Mouse (Mus musculus) olfactory bulb, adult 2 months (tissue): ENCODE results near the gene Ldb1.

Source experiments
- CTCF ChIP-seq: fragments of 200-500 bp; IDR thresholded peaks from 2 replicates; pipeline ENCODE4 v1.5.1; 2012; ENCODE audit warnings: low read depth, mild to moderate bottlenecking, low read length, moderate library complexity; ENCODE audit not compliant: insufficient read depth
- POLR2A ChIP-seq: fragments of 200-500 bp; IDR thresholded peaks from 2 replicates; pipeline ENCODE4 v1.6.1; 2012; ENCODE audit warnings: mild to moderate bottlenecking, low read depth, low read length, moderate library complexity; ENCODE audit not compliant: insufficient read depth

- TF ChIP-seq CTCF (no peak), POLR2A (no peak)
Measured at GRCm38 (mm10) chr19:46031689-46032432, 13.2 kb downstream of the Ldb1 start.
